Mouse (Mus musculus) limb, embryonic 12.5 days (tissue): ENCODE results near the gene Reg4. TPM values are rescaled to one million over a fixed set of nuclear protein-coding genes. Genes with fewer than 3 reads are reported as not detected.

Experiments used
- ATAC-seq: fragments of 200-750 bp; cut with Nextera tagmentation; 2 replicates; pipeline ENCODE4 v1.8.0; 2017; ENCODE audit warnings: low read depth, moderate TSS enrichment; ENCODE audit not compliant: insufficient number of reproducible peaks, insufficient read depth, low FRiP score, low TSS enrichment
- H3K27ac ChIP-seq: fragments of 300-500 bp; sonication (generic); 2 replicates; pipeline ENCODE4 v1.5.1; 2016; ENCODE audit warnings: mild to moderate bottlenecking, moderate library complexity
- H3K27me3 ChIP-seq: fragments of 300-500 bp; sonication (generic); 2 replicates; pipeline ENCODE4 v1.6.1; 2016; ENCODE audit warnings: mild to moderate bottlenecking, moderate library complexity
- H3K36me3 ChIP-seq: fragments of 300-500 bp; sonication (generic); 2 replicates; pipeline ENCODE4 v1.6.1; 2016; ENCODE audit warnings: mild to moderate bottlenecking, moderate library complexity
- H3K4me1 ChIP-seq: fragments of 300-500 bp; sonication (generic); replicated peaks from 2 replicates; pipeline ENCODE4 v1.6.1; 2016
- H3K4me2 ChIP-seq: fragments of 300-500 bp; sonication (generic); 2 replicates; pipeline ENCODE4 v1.6.1; 2016; ENCODE audit warnings: mild to moderate bottlenecking, moderate library complexity
- H3K4me3 ChIP-seq: fragments of 300-500 bp; sonication (generic); replicated peaks from 2 replicates; pipeline ENCODE4 v1.5.1; 2016; ENCODE audit warnings: mild to moderate bottlenecking
- H3K9ac ChIP-seq: fragments of 300-500 bp; sonication (generic); replicated peaks from 2 replicates; pipeline ENCODE4 v1.6.1; 2016; ENCODE audit warnings: mild to moderate bottlenecking, moderate library complexity
- H3K9me3 ChIP-seq: fragments of 300-500 bp; sonication (generic); 2 replicates; pipeline ENCODE4 v1.6.1; 2016; ENCODE audit warnings: mild to moderate bottlenecking, moderate library complexity
- WGBS: fragments of 180-500 bp; shearing (Covaris S2); methylation state at CpG from one replicate; pipeline ENCODE4 v1.1.7; 2016; 5-methylcytosine and 5-hydroxymethylcytosine counted together
- polyA plus RNA-seq: library from polyadenylated mRNA; unstranded; fragments of >200 nt; fragmentation: Nextera tagmentation; extraction: Ambion mirVana; gene quantifications from 2 replicates; pipeline ENCODE4 v1.2.1, GENCODE M21; 2016

Reg4 gene
- polyA plus RNA-seq, 1 experiment from 2014 or later: not detected

GRCm38 (mm10) chr3:98237240-98237639, 15.3 kb downstream of the Reg4 start:
- Histone ChIP-seq H3K27me3 (no peaks in the 10 kb centered on the region), H3K4me2 (no peak overlapping the region), H3K36me3 (no peaks in the 10 kb centered on the region), H3K9me3 (no peaks in the 10 kb centered on the region), H3K4me3 (no peak overlapping the region), H3K9ac (no peak overlapping the region), H3K27ac (no peak overlapping the region), H3K4me1 (0 out of 2 replicates have a peak, but pooled peaks cover 3% of the 10 kb centered on the region)
- ATAC-seq: no peak
- 59% methylated on average over 5 of the region's 5 CpGs for WGBS

GRCm38 (mm10) chr3:98238150-98238549, 16.2 kb downstream of the Reg4 start:
- Histone ChIP-seq H3K27ac (no peak overlapping the region), H3K4me1 (0 out of 2 replicates have a peak, but pooled peaks cover 3% of the 10 kb centered on the region), H3K9me3 (no peaks in the 10 kb centered on the region), H3K4me3 (no peak overlapping the region), H3K4me2 (no peak overlapping the region), H3K9ac (no peak overlapping the region), H3K27me3 (no peaks in the 10 kb centered on the region), H3K36me3 (no peaks in the 10 kb centered on the region)
- 84% methylated on average over 3 of the region's 3 CpGs for WGBS
- ATAC-seq: no peak

GRCm38 (mm10) chr3:98242051-98242450, 20.1 kb downstream of the Reg4 start:
- ATAC-seq: no peak

DNA sequence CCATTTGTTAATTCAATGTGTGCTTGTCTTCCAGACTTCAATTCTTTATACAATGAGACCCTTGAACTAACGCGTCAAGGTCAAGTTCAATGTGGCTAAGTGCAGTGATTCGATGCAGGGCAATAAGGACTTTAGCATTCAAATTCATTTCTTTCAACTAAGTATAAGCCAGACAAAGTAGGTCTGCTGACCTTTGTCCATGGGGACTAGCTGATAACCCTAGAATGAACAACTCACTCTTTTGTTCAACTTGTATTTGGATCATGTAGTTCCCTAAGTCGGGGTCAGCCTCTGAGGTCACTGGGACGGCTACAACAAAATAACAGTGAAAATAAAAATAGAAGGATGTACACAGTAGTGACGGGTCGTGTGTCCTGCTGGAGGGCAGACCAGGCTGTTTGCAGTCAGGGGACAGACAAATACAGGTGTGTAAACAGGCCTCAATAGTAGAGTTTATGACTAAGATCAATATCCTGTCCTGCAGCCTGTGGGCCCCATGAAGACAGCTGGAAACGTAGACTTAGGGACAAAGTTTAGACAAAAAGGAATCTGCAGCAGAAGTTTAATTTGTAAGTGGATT, 20.6 kb downstream of the Reg4 start:
- ATAC-seq: no peak
- Histone ChIP-seq H3K36me3 (no peaks in the 10 kb centered on the region), H3K9ac (no peak overlapping the region), H3K27me3 (no peaks in the 10 kb centered on the region), H3K4me1 (peaks cover 6% of the 10 kb centered on the region; the same call in 1 of the 2 replicates), H3K4me2 (no peak overlapping the region), H3K9me3 (no peaks in the 10 kb centered on the region), H3K27ac (no peak overlapping the region), H3K4me3 (no peak overlapping the region)
- WGBS: 80% methylated on average over 8 of the region's 8 CpGs

More at GRCm38 (mm10) chr3:98242051-98242450, 20.1 kb downstream of the Reg4 start:
- no peaks in the 10 kb centered on the region for H3K36me3 ChIP-seq
- 75% methylated on average over 3 of the region's 3 CpGs for WGBS
- H3K27me3 ChIP-seq: no peaks in the 10 kb centered on the region
- no peak overlapping the region for H3K4me3 ChIP-seq
- peaks cover 8% of the 10 kb centered on the region; the same call in 1 of the 2 replicates for H3K4me1 ChIP-seq
- H3K9ac ChIP-seq: no peak overlapping the region
- no peak overlapping the region for H3K27ac ChIP-seq
- no peaks in the 10 kb centered on the region for H3K9me3 ChIP-seq
- no peak overlapping the region for H3K4me2 ChIP-seq

- 35% methylated on average over 8 of the region's 8 CpGs for WGBS
- Histone ChIP-seq H3K9me3 (no peaks in the 10 kb centered on the region), H3K4me3 (no peak overlapping the region), H3K27me3 (no peaks in the 10 kb centered on the region), H3K4me2 (no peak overlapping the region), H3K36me3 (no peaks in the 10 kb centered on the region), H3K27ac (no peak overlapping the region), H3K9ac (no peak overlapping the region), H3K4me1 (peaks cover 6% of the 10 kb centered on the region; the same call in 1 of the 2 replicates)
- ATAC-seq: no peak
Observed at GRCm38 (mm10) chr3:98245892-98246291, 23.9 kb downstream of the Reg4 start.

DNA sequence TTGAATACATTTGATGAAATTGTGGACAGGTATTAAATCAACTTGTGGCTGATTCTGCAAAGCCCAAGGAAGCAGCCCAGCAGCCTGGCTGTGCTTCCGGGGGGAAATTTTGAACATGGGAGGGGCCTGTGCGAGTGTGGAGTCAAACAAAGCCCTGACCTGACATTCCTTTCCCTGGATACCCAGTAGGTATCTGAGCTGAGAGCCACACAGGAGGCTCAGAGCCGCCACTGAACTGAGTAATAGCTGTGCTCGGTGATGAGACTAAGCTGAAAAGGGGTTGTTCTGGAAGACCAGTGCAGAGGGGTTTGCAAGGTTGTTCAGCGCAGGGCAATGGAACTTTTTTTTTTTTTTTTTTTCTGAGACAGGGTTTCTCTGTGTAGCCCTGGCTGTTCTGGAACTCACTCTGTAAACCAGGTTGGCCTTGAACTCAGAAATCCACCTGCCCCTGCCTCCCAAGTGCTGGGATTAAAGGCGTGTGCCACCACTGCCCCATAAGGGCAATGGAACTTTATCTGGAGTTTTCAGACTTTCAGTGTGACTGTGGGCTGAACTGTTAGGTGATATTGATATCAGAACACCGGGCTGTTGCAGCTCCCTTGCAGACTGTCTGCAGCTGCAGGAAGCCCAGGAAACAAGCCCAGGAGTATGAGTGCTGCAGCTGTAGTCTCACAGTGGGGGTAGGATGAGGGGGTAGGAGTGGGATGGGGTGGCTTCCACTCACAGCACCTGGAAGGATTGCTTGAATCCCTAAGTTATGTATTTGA, 25.2 kb downstream of the Reg4 start:
- Histone ChIP-seq H3K4me3 (no peak overlapping the region), H3K4me1 (peaks cover 6% of the 10 kb centered on the region; the same call in 1 of the 2 replicates), H3K9ac (no peak overlapping the region), H3K36me3 (no peaks in the 10 kb centered on the region), H3K9me3 (no peaks in the 10 kb centered on the region; the same call in 1 of the 2 replicates), H3K4me2 (no peak overlapping the region), H3K27ac (no peak overlapping the region), H3K27me3 (no peaks in the 10 kb centered on the region)
- ATAC-seq: no peak
- WGBS: 62% methylated on average over 7 of the region's 7 CpGs

DNA sequence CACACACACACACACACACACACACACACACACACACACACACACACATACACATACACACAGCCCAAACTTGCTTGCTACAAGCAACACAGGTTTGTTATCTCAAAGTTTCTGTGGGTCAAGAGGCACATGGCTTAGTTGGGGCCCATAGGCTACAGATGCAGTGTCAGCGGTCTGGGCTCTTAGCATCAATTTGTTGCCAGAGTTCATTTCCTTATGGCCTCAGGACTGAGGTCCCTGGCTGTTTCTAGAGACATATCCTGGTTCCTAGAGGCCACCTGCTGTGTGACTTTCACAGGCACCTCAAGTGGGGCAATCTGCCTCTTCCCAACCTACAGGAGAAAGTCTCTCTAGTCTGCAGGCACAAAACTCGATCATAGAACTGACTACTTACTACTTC, 27.4 kb downstream of the Reg4 start:
- 71% methylated on average over 2 of the region's 2 CpGs for WGBS
- no peaks in the 10 kb centered on the region for H3K36me3 ChIP-seq
- H3K27me3 ChIP-seq: no peaks in the 10 kb centered on the region
- H3K9ac ChIP-seq: no peak overlapping the region
- ATAC-seq: no peak
- peaks cover 6% of the 10 kb centered on the region; the same call in 1 of the 2 replicates for H3K4me1 ChIP-seq
- H3K4me3 ChIP-seq: no peak overlapping the region
- H3K4me2 ChIP-seq: no peak overlapping the region
- H3K27ac ChIP-seq: no peak overlapping the region
- peaks cover 16% of the 10 kb centered on the region; the same call in 1 of the 2 replicates for H3K9me3 ChIP-seq

DNA sequence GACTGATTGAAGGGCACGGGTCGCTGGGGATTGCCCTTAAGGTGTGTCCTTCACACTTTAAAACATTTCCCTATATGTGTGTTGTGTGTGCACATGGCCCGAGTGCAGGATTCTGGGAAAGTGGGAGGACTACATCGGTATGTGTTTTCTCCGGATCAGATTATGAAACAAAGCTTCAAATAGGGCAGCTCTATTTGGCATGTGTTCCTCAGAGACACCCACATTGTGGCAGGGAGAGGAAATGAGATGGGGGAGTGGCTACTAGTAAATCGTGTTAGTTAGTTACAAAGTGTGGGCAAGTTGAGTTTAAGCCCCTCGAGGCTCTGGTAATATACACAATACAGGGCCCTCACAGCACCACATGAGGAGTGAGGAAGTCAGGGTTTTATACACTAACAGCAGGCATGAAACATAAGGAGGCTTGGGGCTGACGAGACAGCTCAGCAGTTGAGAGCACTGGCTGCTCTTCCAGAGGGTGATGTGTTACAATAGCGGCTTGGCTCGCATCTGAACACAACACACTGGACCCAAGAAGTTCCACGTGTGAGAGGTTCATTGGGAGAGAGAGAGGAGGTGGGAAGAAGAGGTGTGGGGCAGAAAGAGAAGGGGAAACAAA, 28.0 kb downstream of the Reg4 start:
- ATAC-seq: no peak
- Histone ChIP-seq H3K4me3 (no peak overlapping the region), H3K27me3 (no peaks in the 10 kb centered on the region), H3K4me2 (no peak overlapping the region), H3K9ac (no peak overlapping the region), H3K9me3 (peaks cover 16% of the 10 kb centered on the region; the same call in 1 of the 2 replicates), H3K27ac (no peak overlapping the region), H3K36me3 (no peaks in the 10 kb centered on the region), H3K4me1 (peaks cover 6% of the 10 kb centered on the region; the same call in 1 of the 2 replicates)
- 75% methylated on average over 11 of the region's 11 CpGs for whole genome bisulfite sequencing

GRCm38 (mm10) chr3:98254059-98254458, 32.1 kb downstream of the Reg4 start:
- H3K9me3 ChIP-seq: peaks cover 16% of the 10 kb centered on the region; the same call in 1 of the 2 replicates
- H3K36me3 ChIP-seq: no peaks in the 10 kb centered on the region
- H3K4me2 ChIP-seq: no peak overlapping the region
- no peak for ATAC-seq
- H3K27ac ChIP-seq: no peak overlapping the region
- WGBS: 93% methylated on average over 2 of the region's 3 CpGs
- H3K9ac ChIP-seq: no peak overlapping the region
- no peak overlapping the region for H3K4me3 ChIP-seq
- no peaks in the 10 kb centered on the region for H3K4me1 ChIP-seq
- H3K27me3 ChIP-seq: no peaks in the 10 kb centered on the region

DNA sequence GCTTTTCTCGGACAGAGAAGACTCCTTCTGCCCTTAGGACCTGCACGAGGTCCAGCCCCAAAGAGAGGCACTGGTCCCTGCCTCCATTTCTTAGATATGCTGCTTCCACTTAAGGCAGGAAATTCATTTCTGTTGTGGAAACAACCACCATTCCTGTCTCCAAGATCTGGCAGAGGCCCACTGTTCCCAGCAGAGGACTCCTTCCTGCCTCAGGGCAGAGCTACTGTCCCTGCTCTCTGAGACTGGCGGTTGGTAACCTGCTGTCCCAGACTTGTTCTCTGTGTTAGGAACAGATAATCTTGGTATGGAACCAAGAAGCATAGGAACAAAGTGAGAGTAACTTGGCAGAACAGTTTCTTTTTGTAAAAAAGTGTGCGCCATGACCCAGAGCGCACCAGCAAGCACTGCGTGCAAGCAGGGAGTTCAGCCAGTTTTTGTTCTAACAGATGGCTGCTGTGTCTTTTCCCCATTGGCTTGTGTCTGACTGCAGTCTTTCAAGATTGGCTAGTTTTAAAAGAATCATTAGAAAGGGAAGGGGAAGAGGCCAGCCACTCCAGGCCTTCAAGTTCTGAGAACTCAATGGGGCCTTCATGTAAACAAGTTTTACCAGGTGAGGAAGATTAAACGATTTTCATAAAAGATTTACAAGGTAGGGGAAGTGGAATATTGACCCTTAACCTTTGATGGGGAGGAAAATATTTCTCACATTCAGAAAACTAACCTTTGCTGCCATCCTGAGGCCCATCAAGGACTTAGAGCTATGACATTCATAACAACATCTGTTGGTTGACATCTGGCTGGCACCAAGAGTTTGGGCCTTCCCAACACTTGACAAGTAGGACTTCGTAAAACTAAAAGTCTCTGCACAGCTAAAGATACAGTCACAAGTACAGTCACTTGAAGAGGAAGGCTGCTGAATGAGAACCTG, 33.0 kb downstream of the Reg4 start:
- H3K27ac ChIP-seq: no peak overlapping the region
- no peaks in the 10 kb centered on the region for H3K27me3 ChIP-seq
- no peak for ATAC-seq
- whole genome bisulfite sequencing: 83% methylated on average over 8 of the region's 8 CpGs
- peaks cover 16% of the 10 kb centered on the region; the same call in 1 of the 2 replicates for H3K9me3 ChIP-seq
- no peaks in the 10 kb centered on the region for H3K36me3 ChIP-seq
- H3K4me1 ChIP-seq: no peaks in the 10 kb centered on the region
- H3K4me2 ChIP-seq: no peak overlapping the region
- H3K4me3 ChIP-seq: no peak overlapping the region
- no peak overlapping the region for H3K9ac ChIP-seq
